Mouse (Mus musculus) NIH3T3 (cell line): ENCODE data around the gene Myrip.

Source experiments
- DNase-seq: peaks from one replicate; pipeline ENCODE4 v3.0.0-alpha.2; 2012; ENCODE audit warnings: low read depth

The Myrip gene

GRCm38 (mm10) chr9:120338172-120338571 lies 36.9 kb downstream of the Myrip start:
- no peak for DNase-seq

- no peak for DNase-seq
Observed at GRCm38 (mm10) chr9:120339975-120340695, 38.8 kb downstream of the Myrip start.

- no peak for DNase-seq
Observed at GRCm38 (mm10) chr9:120343123-120343790, 41.9 kb downstream of the Myrip start.

- DNase-seq, result peak; percentile 8
Observed at GRCm38 (mm10) chr9:120345651-120346151, 44.4 kb downstream of the Myrip start.

GRCm38 (mm10) chr9:120349145-120349544 lies 47.8 kb downstream of the Myrip start:
- DNase-seq, result no peak

GRCm38 (mm10) chr9:120350346-120350745 lies 49.0 kb downstream of the Myrip start:
- DNase-seq, result no peak

- DNase-seq, result no peak
Observed at GRCm38 (mm10) chr9:120351061-120351460, 49.7 kb downstream of the Myrip start.

GRCm38 (mm10) chr9:120351474-120351873 lies 50.2 kb downstream of the Myrip start:
- DNase-seq, result no peak

- no peak for DNase-seq
Observed at GRCm38 (mm10) chr9:120353036-120353435, 51.7 kb downstream of the Myrip start.

GRCm38 (mm10) chr9:120353967-120354366 lies 52.7 kb downstream of the Myrip start:
- no peak for DNase-seq

- no peak for DNase-seq
Observed at GRCm38 (mm10) chr9:120354550-120355345, 53.4 kb downstream of the Myrip start.

- DNase-seq, result no peak
Observed at GRCm38 (mm10) chr9:120356490-120356889, 55.2 kb downstream of the Myrip start.

- DNase-seq, result no peak
Observed at GRCm38 (mm10) chr9:120358060-120358459, 56.7 kb downstream of the Myrip start.

- DNase-seq, result peak; percentile 21
Observed at GRCm38 (mm10) chr9:120360397-120361177, 59.3 kb downstream of the Myrip start.

- no peak for DNase-seq
Observed at GRCm38 (mm10) chr9:120361656-120362055, 60.3 kb downstream of the Myrip start.

GRCm38 (mm10) chr9:120362684-120363083 lies 61.4 kb downstream of the Myrip start:
- DNase-seq, result no peak

- DNase-seq, result no peak
Observed at GRCm38 (mm10) chr9:120364653-120365283, 63.5 kb downstream of the Myrip start.

- DNase-seq, result no peak
Observed at GRCm38 (mm10) chr9:120367526-120367925, 66.2 kb downstream of the Myrip start.

GRCm38 (mm10) chr9:120371633-120372032 lies 70.3 kb downstream of the Myrip start:
- DNase-seq, result no peak

GRCm38 (mm10) chr9:120372347-120372746 lies 71.0 kb downstream of the Myrip start:
- no peak for DNase-seq

- DNase-seq, result peak; percentile 77
Observed at GRCm38 (mm10) chr9:120377726-120378125, 76.4 kb downstream of the Myrip start.
